Mouse (Mus musculus) E14TG2a.4 (cell line): Measurements from ENCODE around the gene Apoc4.

ENCODE experiments used
- H3K27me3 ChIP-seq: 2 replicates; pipeline ENCODE4 v1.6.1; 2014; ENCODE audit warnings: low read length, control low read depth; ENCODE audit not compliant: insufficient read depth
- H3K36me3 ChIP-seq: 2 replicates; pipeline ENCODE4 v1.6.1; 2014; ENCODE audit warnings: low read length, control low read depth; ENCODE audit not compliant: insufficient read depth
- H3K4me1 ChIP-seq: replicated peaks from 2 replicates; pipeline ENCODE4 v1.6.1; 2014; ENCODE audit warnings: low read depth, low read length, control low read depth
- H3K4me3 ChIP-seq: replicated peaks from 2 replicates; pipeline ENCODE4 v1.5.1; 2014; ENCODE audit warnings: mild to moderate bottlenecking, low read length
- H3K9me3 ChIP-seq: 2 replicates; pipeline ENCODE4 v1.6.1; 2014; ENCODE audit warnings: low read length, control low read depth
- CTCF ChIP-seq: conservative IDR thresholded peaks from 2 replicates; pipeline ENCODE4 v1.5.1; 2014; ENCODE audit warnings: low read length
- NANOG ChIP-seq: IDR thresholded peaks from 2 replicates; pipeline ENCODE4 v1.6.1; 2014; ENCODE audit warnings: borderline replicate concordance, low read length, mixed read lengths
- POU5F1 ChIP-seq: IDR thresholded peaks from 2 replicates; pipeline ENCODE4 v1.6.1; 2014; ENCODE audit warnings: low read length, borderline replicate concordance

Apoc4 gene

GRCm38 (mm10) chr7:19678901-19679300 lies 2.4 kb downstream of the Apoc4 start:
- H3K4me3 ChIP-seq = no peak overlapping the region
- H3K4me1 ChIP-seq = peaks cover 41% of the 10 kb centered on the region
- no peaks in the 10 kb centered on the region for H3K36me3 ChIP-seq
- no peaks in the 10 kb centered on the region for H3K9me3 ChIP-seq
- TF ChIP-seq NANOG (no peak), POU5F1 (no peak), CTCF (no peak)
- no peaks in the 10 kb centered on the region for H3K27me3 ChIP-seq

- no peak within 1 kb of the TSS for H3K4me3 ChIP-seq
- peaks cover 41% of the 10 kb centered on the region for H3K4me1 ChIP-seq
- no peaks in the 10 kb centered on the region for H3K27me3 ChIP-seq
- H3K36me3 ChIP-seq = no peaks in the 10 kb centered on the region
- no peaks in the 10 kb centered on the region for H3K9me3 ChIP-seq
- TF ChIP-seq NANOG (no peak), CTCF (no peak), POU5F1 (no peak)
Observed at GRCm38 (mm10) chr7:19677872-19678271, 3.4 kb downstream of the Apoc4 start, which contains the start of gene Apoc2. Apoc2 (minus strand) TSS chr7:19677941.

- Histone ChIP-seq H3K4me3 (no peak overlapping the region), H3K4me1 (peaks cover 41% of the 10 kb centered on the region), H3K9me3 (no peaks in the 10 kb centered on the region), H3K27me3 (no peaks in the 10 kb centered on the region), H3K36me3 (no peaks in the 10 kb centered on the region)
- no peak for TF ChIP-seq CTCF
- TF ChIP-seq POU5F1 = no peak
- TF ChIP-seq NANOG = no peak
Observed at GRCm38 (mm10) chr7:19676662-19677061, 4.6 kb downstream of the Apoc4 start.

- Histone ChIP-seq H3K4me1 (peaks cover 39% of the 10 kb centered on the region), H3K4me3 (no peak overlapping the region), H3K36me3 (no peaks in the 10 kb centered on the region), H3K27me3 (no peaks in the 10 kb centered on the region), H3K9me3 (no peaks in the 10 kb centered on the region)
- no peak for TF ChIP-seq NANOG
- TF ChIP-seq POU5F1 = no peak
- TF ChIP-seq CTCF = no peak
Observed at GRCm38 (mm10) chr7:19675824-19676223, 5.5 kb downstream of the Apoc4 start.

- Histone ChIP-seq H3K9me3 (no peaks in the 10 kb centered on the region), H3K36me3 (no peaks in the 10 kb centered on the region), H3K4me1 (peaks cover 27% of the 10 kb centered on the region), H3K4me3 (no peak overlapping the region), H3K27me3 (no peaks in the 10 kb centered on the region)
- TF ChIP-seq NANOG (no peak), CTCF (no peak), POU5F1 (no peak)
Observed at GRCm38 (mm10) chr7:19673083-19673699, 8.1 kb downstream of the Apoc4 start.

GRCm38 (mm10) chr7:19671511-19671910 lies 9.8 kb downstream of the Apoc4 start:
- H3K9me3 ChIP-seq = no peaks in the 10 kb centered on the region
- H3K4me1 ChIP-seq = peaks cover 27% of the 10 kb centered on the region
- H3K27me3 ChIP-seq = peaks cover 5% of the 10 kb centered on the region
- no peaks in the 10 kb centered on the region for H3K36me3 ChIP-seq
- TF ChIP-seq CTCF = no peak
- TF ChIP-seq POU5F1 = no peak
- no peak for TF ChIP-seq NANOG
- H3K4me3 ChIP-seq = no peak overlapping the region

GRCm38 (mm10) chr7:19668947-19669721 lies 12.1 kb downstream of the Apoc4 start:
- Histone ChIP-seq H3K9me3 (no peaks in the 10 kb centered on the region), H3K36me3 (no peaks in the 10 kb centered on the region), H3K27me3 (peaks cover 5% of the 10 kb centered on the region), H3K4me1 (peaks cover 31% of the 10 kb centered on the region), H3K4me3 (peak overlapping the region; percentile 66)
- TF ChIP-seq CTCF (peak; percentile 90), NANOG (0 out of 2 replicates have a peak, but pooled peaks have one; percentile 6), POU5F1 (no peak)

- Histone ChIP-seq H3K4me1 (peaks cover 38% of the 10 kb centered on the region), H3K27me3 (peaks cover 5% of the 10 kb centered on the region), H3K4me3 (no peak overlapping the region), H3K9me3 (no peaks in the 10 kb centered on the region), H3K36me3 (peaks cover 6% of the 10 kb centered on the region)
- TF ChIP-seq POU5F1 = no peak
- TF ChIP-seq NANOG = no peak
- no peak for TF ChIP-seq CTCF
Observed at GRCm38 (mm10) chr7:19667434-19667833, 13.8 kb downstream of the Apoc4 start.

- no peak overlapping the region for H3K4me3 ChIP-seq
- peaks cover 45% of the 10 kb centered on the region for H3K4me1 ChIP-seq
- peaks cover 13% of the 10 kb centered on the region for H3K36me3 ChIP-seq
- H3K27me3 ChIP-seq = peaks cover 5% of the 10 kb centered on the region
- H3K9me3 ChIP-seq = no peaks in the 10 kb centered on the region
- TF ChIP-seq NANOG (no peak), CTCF (peak; percentile 27; the same call in 1 of the 2 replicates)
Observed at GRCm38 (mm10) chr7:19666750-19667149, 14.5 kb downstream of the Apoc4 start.
